Mouse (Mus musculus) thymus, postnatal 25 days (tissue): ENCODE results near the gene Tlr9.

Experiments
- DNase-seq: peaks from one replicate; pipeline ENCODE4 v3.0.0; 2022

Gene Tlr9

GRCm38 (mm10) chr9:106222261-106222851 is at the start of gene Tlr9:
Gene Tlr9, plus strand, starts transcription at chr9:106222598.
- DNase-seq = no peak

- DNase-seq = no peak
Measured at GRCm38 (mm10) chr9:106173363-106173762, 49.0 kb upstream of the Tlr9 start.

- DNase-seq = no peak
Measured at GRCm38 (mm10) chr9:106175552-106176200, 46.7 kb upstream of the Tlr9 start.

- no peak for DNase-seq
Measured at GRCm38 (mm10) chr9:106176769-106177168, 45.6 kb upstream of the Tlr9 start.

- DNase-seq = no peak
Measured at GRCm38 (mm10) chr9:106177799-106178198, 44.6 kb upstream of the Tlr9 start.

GRCm38 (mm10) chr9:106179454-106179853 is 42.9 kb upstream of the Tlr9 start:
- DNase-seq = no peak

GRCm38 (mm10) chr9:106179964-106180363 is 42.4 kb upstream of the Tlr9 start:
- DNase-seq = no peak

GRCm38 (mm10) chr9:106182146-106182545 is 40.3 kb upstream of the Tlr9 start:
- DNase-seq = no peak

GRCm38 (mm10) chr9:106183996-106184395 is 38.4 kb upstream of the Tlr9 start:
- no peak for DNase-seq

- no peak for DNase-seq
Measured at GRCm38 (mm10) chr9:106191355-106191754, 31.0 kb upstream of the Tlr9 start.

GRCm38 (mm10) chr9:106192024-106192423 is 30.4 kb upstream of the Tlr9 start:
- no peak for DNase-seq

- DNase-seq = no peak
Measured at GRCm38 (mm10) chr9:106192998-106193397, 29.4 kb upstream of the Tlr9 start.

- no peak for DNase-seq
Measured at GRCm38 (mm10) chr9:106193930-106194807, 28.2 kb upstream of the Tlr9 start.

GRCm38 (mm10) chr9:106195693-106196092 is 26.7 kb upstream of the Tlr9 start:
- DNase-seq = no peak

GRCm38 (mm10) chr9:106197081-106197713 is 25.2 kb upstream of the Tlr9 start:
- no peak for DNase-seq

GRCm38 (mm10) chr9:106197732-106198131 is 24.7 kb upstream of the Tlr9 start:
- no peak for DNase-seq

GRCm38 (mm10) chr9:106198962-106199458 is 23.4 kb upstream of the Tlr9 start:
- peak; percentile 70 for DNase-seq

- no peak for DNase-seq
Measured at GRCm38 (mm10) chr9:106199535-106200272, 22.7 kb upstream of the Tlr9 start, which contains the start of gene Ppm1m. Gene Ppm1m, minus strand, starts transcription at chr9:106199746.

GRCm38 (mm10) chr9:106201895-106202294 is 20.5 kb upstream of the Tlr9 start:
- DNase-seq = no peak

GRCm38 (mm10) chr9:106202819-106203636 is 19.4 kb upstream of the Tlr9 start, which contains the start of gene Twf2:
Gene Twf2, plus strand, starts transcription at chr9:106203108.
- DNase-seq = peak; percentile 89
